13 mouse cellular contexts compared by ENCODE assay signal in genomic region chr12:70732591-70732990, GRCm38 (mm10).
"Had no signal": no experiment of that assay in that cellular context is flagged by ENCODE, and none has a peak within 500 bp of the region (broad histone marks: within the 10 kb centered on the region; RNA-seq: fewer than 3 reads in every experiment).

No protein-coding gene starts in this region.

- DNase-seq: gastrocnemius, postnatal 14 days; gastrocnemius, postnatal 36 days; heart, adult 18-20 months; heart, postnatal 14 days; heart, postnatal 36 days; kidney, adult 11 months; kidney, adult 2 months; kidney, adult 9 months; kidney, postnatal 14 days; kidney, postnatal 36 days; layer of hippocampus, adult 9-11 months; layer of hippocampus, postnatal 36 days; left cerebral cortex, postnatal 4 days had no signal
